Mouse (Mus musculus) bone marrow, adult 2 months (tissue): ENCODE data around the gene Anp32a. TPM values are rescaled to one million over a fixed set of nuclear protein-coding genes. Genes with fewer than 3 reads are reported as not detected.

Source experiments
- H3K27ac ChIP-seq: fragments of 200-500 bp; 2 replicates; pipeline ENCODE4 v1.5.1; 2012; ENCODE audit warnings: low read depth, mild to moderate bottlenecking, control low read depth, inconsistent platforms, low read length; ENCODE audit not compliant: control insufficient read depth, poor library complexity, insufficient read depth
- H3K4me1 ChIP-seq: fragments of 200-500 bp; 2 replicates; pipeline ENCODE4 v1.6.1; 2011; ENCODE audit warnings: low read length; ENCODE audit not compliant: control insufficient read depth, insufficient read depth
- H3K4me3 ChIP-seq: fragments of 200-500 bp; replicated peaks from 2 replicates; pipeline ENCODE3; 2011; ENCODE audit warnings: mild to moderate bottlenecking, low read depth, low read length, control low read depth; ENCODE audit not compliant: control insufficient read depth
- CTCF ChIP-seq: fragments of 200-500 bp; IDR thresholded peaks from 2 replicates; pipeline ENCODE4 v1.5.1; 2011; ENCODE audit warnings: low read length, control low read depth; ENCODE audit not compliant: control insufficient read depth, insufficient read depth
- POLR2A ChIP-seq: fragments of 200-500 bp; IDR thresholded peaks from 2 replicates; pipeline ENCODE4 v1.6.1; 2011; ENCODE audit warnings: low read depth, mild to moderate bottlenecking, control low read depth, low read length, borderline replicate concordance; ENCODE audit not compliant: control insufficient read depth
- WGBS: fragments of 180-500 bp; shearing (Covaris S2); methylation state at CpG from one replicate; pipeline ENCODE4 v1.1.7; 2018; 5-methylcytosine and 5-hydroxymethylcytosine counted together
- polyA plus RNA-seq: library from polyadenylated mRNA; stranded (reverse); fragments of >200 nt; gene quantifications from 2 replicates; pipeline ENCODE4 v1.2.4, GENCODE M21; 2011; ENCODE audit warnings: low replicate concordance; ENCODE audit not compliant: missing spikeins, insufficient read depth, insufficient read length

The Anp32a gene
- polyA plus RNA-seq, 1 experiment: 1,032 TPM

DNA sequence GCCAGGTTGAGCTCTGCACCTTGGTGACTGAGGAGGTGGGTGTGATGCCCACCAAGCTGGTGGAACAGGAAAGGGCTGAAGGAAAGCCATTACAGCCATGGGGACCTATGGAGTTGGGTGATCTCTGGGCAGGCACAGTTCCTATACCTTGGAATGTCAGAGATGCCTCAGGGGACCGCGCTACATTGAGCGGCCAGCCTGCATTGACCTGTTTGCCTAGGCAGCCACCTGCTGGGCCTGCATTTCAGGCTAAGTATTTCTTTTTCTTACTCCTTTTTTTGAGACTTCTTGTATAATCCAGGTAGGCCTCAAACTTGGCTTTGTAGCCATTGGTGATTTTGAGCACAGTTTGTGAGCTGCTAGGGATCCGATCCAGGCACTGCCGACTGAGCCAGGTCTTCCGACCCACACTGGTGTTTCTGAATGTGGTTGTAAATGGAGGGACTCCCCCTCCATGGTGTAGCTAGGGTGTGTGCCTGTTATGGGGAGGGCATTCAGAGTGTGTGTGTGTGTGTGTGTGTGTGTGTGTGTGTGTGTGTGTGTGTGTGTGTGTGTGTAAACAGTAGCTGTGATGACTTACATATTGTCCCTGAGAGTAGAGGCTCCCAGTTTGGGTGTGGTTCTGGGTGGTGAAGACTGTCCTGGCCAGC is 27.3 kb downstream of the Anp32a start:
- Histone ChIP-seq H3K4me3 (no peak overlapping the region), H3K27ac (no peak overlapping the region), H3K4me1 (peaks cover 4% of the 10 kb centered on the region)
- 89% methylated on average over 6 of the region's 6 CpGs for WGBS
- TF ChIP-seq CTCF (no peak), POLR2A (no peak)

DNA sequence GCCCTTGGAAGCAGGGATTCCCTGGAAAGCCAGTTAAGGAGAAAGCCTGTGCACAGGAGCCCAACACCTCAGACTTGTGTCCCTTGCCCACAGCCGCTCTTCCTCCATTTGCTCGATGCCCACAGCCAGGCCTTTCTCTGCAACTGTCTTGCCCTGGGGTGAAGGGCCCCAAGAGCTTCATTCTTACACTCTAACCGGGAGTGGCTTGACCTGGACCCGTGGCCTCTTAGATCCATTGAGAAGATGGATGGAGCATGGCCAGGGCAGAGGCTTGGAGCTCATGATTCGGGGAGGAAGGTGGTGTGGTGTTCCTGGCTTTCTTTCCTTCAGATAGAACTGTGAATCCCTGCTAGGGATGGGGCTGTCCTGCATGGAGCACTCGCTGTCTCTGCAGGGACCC is 28.1 kb downstream of the Anp32a start:
- 80% methylated on average over 6 of the region's 6 CpGs for WGBS
- Histone ChIP-seq H3K4me1 (peaks cover 4% of the 10 kb centered on the region), H3K4me3 (no peak overlapping the region), H3K27ac (no peak overlapping the region)
- no peak for TF ChIP-seq CTCF
- no peak for TF ChIP-seq POLR2A

DNA sequence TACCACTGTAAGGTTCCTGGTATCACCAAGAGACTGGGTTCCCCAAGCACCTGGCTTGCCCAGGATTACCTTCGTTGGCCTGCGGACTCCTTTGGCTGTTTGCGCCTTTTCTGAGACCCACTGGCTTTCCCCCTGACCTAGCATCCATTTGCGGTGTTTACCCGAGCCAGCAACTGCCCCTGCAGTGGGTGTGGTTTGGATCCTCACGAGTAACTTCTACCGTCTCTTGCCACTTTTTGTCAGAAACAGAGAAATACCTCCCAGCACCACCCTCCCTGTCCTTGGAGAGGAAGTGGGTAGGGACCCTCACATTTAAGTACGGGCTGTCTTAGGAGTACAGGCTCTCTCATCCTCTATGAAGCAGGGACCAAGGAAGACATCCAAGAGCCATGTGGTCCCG is 29.1 kb downstream of the Anp32a start:
- TF ChIP-seq CTCF (no peak), POLR2A (no peak)
- no peak overlapping the region for H3K27ac ChIP-seq
- 39% methylated on average over 9 of the region's 9 CpGs for WGBS
- H3K4me1 ChIP-seq: peaks cover 4% of the 10 kb centered on the region
- H3K4me3 ChIP-seq: no peak overlapping the region

DNA sequence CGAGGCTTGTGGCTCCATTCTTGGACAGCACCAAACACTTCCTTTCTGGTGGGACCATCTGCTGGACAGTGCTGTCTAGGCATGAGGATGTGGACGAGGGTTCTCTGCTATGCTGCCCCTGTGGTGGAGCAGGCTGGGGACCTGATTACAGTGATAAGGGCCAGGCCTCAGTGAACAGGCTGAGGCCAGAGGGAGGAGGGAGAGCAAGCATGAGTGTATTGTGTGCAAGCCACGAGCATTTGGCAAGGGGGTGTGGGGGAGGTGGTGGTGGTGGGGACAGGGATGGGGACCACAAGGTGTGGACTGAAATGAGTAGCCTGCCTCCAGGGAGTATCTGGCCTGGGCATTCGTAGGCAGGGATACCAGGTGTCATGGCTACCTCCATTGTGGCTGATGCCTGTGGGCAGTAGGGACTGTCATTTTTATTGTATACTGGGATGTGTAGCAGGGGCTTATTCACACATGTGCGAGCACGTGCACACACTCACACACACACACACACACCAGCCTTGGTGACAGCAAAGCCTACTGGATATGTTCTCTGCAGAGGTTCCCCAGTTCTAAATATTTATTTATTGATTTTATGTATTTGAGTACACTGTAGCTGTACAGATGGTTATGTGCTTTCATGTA is 29.7 kb downstream of the Anp32a start:
- Histone ChIP-seq H3K4me1 (peaks cover 4% of the 10 kb centered on the region), H3K4me3 (no peak overlapping the region), H3K27ac (no peak overlapping the region)
- WGBS: 54% methylated on average over 6 of the region's 6 CpGs
- TF ChIP-seq POLR2A: no peak
- TF ChIP-seq CTCF: no peak

DNA sequence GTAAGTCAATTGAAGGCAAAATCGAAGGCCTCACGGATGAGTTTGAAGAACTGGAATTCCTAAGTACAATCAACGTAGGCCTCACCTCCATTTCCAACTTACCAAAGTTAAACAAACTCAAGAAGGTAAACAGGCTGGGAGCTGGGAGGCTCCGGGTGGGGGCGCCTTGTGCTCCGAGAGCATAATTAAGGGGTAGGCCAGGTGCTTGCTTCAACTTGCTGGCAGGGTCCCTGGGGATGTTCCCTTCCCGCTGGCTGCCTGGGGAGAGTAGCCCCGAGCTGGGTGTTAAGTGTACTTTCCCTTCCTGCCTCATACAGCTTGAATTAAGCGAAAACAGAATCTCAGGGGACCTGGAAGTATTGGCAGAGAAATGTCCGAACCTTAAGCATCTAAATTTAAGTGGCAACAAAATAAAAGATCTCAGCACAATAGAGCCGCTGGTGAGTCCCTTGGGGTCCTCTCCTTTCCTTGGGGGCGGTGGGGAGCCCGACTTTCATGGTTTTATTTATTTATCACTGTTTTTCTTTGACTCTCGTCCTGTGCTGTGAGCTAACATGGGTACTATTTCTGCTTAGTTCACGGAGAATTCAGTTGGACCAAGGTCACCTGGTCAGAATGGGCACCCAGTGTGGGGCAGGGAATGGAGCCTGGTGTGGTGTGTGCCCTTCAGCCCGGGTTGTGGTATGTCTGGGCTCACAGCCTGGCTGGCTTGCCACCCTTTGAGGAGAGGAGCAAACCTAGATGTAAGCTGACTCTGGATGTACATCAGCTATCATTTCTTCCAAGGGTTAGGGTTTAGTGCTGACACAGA is 30.9 kb downstream of the Anp32a start:
- no peak overlapping the region for H3K27ac ChIP-seq
- 86% methylated on average over 16 of the region's 16 CpGs for WGBS
- TF ChIP-seq POLR2A (no peak), CTCF (no peak)
- H3K4me1 ChIP-seq: peaks cover 1% of the 10 kb centered on the region
- no peak overlapping the region for H3K4me3 ChIP-seq

DNA sequence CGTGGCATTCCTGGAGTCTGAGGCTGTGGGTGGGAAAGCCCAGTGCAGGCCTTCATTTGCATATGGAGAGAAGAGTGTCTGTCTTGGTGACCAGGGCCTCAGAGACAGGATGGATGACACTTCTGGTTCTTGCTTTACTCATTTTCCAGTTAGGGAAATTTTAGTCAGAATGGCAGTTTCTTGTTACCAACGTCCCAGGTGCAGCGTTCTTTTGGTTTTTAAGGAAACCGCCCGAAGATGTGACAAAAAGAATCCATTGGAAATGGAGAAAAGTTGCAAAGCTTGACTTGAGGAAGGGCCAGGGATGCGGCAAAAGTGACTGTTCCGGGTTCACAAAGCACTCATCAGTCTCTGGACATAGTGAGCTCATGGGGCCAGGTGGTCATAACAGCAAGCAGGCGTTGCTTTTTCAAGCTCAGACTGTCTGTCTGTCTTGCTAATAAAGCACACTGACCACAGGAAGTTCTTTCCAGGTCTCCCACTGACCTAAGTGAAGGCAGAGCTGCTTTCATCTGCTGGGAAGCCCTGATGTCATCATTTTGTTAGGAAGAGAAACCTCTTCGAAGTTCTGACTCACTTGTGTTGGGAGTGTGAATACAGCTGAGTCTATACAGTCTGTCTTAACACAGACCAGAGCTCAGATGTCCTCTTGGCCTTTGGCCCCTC is 31.6 kb downstream of the Anp32a start:
- no peak for TF ChIP-seq CTCF
- TF ChIP-seq POLR2A: no peak
- Histone ChIP-seq H3K27ac (no peak overlapping the region), H3K4me1 (peaks cover 1% of the 10 kb centered on the region), H3K4me3 (no peak overlapping the region)
- WGBS: 76% methylated on average over 9 of the region's 9 CpGs

DNA sequence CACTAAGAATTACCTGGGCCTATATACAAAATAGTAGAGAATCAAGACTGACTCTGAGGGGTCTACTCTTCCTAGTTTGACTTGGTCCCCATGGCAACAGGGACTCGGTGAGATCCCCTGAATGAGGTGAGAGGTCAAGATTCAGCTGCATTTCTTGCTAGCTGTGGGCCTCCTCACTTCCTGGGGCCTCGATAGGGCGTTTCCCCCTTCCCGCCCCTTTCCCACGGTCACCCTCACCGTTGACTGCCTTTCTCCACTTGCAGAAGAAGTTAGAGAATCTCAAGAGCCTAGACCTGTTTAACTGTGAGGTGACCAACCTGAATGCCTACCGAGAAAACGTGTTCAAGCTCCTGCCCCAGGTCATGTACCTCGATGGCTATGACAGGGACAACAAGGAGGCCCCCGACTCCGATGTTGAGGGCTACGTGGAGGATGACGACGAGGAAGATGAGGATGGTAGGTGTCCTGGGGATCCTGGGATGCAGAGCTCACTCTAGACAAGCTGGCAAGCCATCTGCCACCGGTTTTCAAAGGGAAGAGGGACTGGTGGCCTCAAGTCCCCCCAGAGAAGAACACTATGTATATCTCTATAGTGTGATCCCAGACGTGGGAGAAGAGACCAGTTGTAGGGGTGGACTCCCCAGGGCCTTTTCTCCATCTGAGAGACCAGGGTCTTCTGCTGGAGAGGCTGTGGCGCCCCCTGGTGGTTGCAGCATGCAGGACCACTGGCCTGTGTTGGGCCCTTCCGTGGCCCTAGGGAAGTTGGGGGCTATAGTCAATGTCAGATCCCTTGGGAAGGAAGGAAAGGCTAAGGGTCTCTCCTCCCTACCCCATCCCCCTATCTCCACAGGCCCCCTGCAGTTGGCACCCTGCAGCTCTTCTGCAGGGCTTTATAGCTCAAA is 32.4 kb downstream of the Anp32a start:
- H3K4me3 ChIP-seq: no peak overlapping the region
- WGBS: 50% methylated on average over 18 of the region's 18 CpGs
- H3K27ac ChIP-seq: no peak overlapping the region
- H3K4me1 ChIP-seq: peaks cover 1% of the 10 kb centered on the region
- no peak for TF ChIP-seq POLR2A
- TF ChIP-seq CTCF: peak; percentile 83

DNA sequence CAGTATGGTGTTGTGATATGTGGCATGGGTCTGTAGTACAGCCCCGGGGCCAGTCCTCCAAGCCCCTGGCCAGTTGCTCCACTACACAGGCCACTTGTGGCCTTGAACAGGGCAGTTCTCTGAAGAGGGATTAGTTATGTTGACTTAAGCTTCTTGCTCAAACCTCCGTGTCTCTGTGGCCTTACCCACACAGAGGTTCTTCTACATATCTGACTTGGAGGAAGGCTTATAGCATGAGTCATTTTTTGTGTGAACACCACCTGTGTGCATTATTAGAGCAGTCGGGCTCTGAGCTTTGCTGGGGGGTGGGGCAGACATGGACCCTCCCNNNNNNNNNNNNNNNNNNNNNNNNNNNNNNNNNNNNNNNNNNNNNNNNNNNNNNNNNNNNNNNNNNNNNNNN is 33.2 kb downstream of the Anp32a start:
- Histone ChIP-seq H3K27ac (no peak overlapping the region), H3K4me1 (peaks cover 1% of the 10 kb centered on the region), H3K4me3 (no peak overlapping the region)
- 58% methylated on average over 3 of the region's 3 CpGs for WGBS
- TF ChIP-seq POLR2A: no peak
